Mouse (Mus musculus) cerebellum, adult 2 months (tissue): ENCODE results near the gene Rufy2. TPM values are rescaled to one million over a fixed set of nuclear protein-coding genes. Genes with fewer than 3 reads are reported as not detected.

Experiments
- DNase-seq, 2 experiments: peaks; one replicate each; pipeline ENCODE4 v3.0.0; 2021
- H3K27ac ChIP-seq: fragments of 200-500 bp; 2 replicates; pipeline ENCODE4 v1.5.1; 2012; ENCODE audit warnings: low read length, control low read depth, inconsistent platforms; ENCODE audit not compliant: insufficient read depth
- H3K27me3 ChIP-seq: fragments of 200-500 bp; 2 replicates; pipeline ENCODE4 v1.6.1; 2012; ENCODE audit warnings: inconsistent platforms, mild to moderate bottlenecking, low read length, moderate library complexity; ENCODE audit not compliant: control insufficient read depth, insufficient read depth
- H3K4me1 ChIP-seq: fragments of 200-500 bp; 2 replicates; pipeline ENCODE4 v1.6.1; 2011; ENCODE audit warnings: low read length; ENCODE audit not compliant: control insufficient read depth, insufficient read depth
- H3K4me3 ChIP-seq: fragments of 200-500 bp; replicated peaks from 2 replicates; pipeline ENCODE3; 2011; ENCODE audit warnings: mild to moderate bottlenecking, low read depth, low read length, control low read depth; ENCODE audit not compliant: insufficient read depth
- CTCF ChIP-seq: fragments of 200-500 bp; IDR thresholded peaks from 2 replicates; pipeline ENCODE4 v1.5.1; 2011; ENCODE audit warnings: low read depth, mild to moderate bottlenecking, control low read depth, low read length, moderate library complexity, borderline replicate concordance; ENCODE audit not compliant: insufficient read depth
- POLR2A ChIP-seq: fragments of 200-500 bp; IDR thresholded peaks from 2 replicates; pipeline ENCODE4 v1.6.1; 2011; ENCODE audit warnings: low read length, control low read depth, borderline replicate concordance; ENCODE audit not compliant: insufficient read depth
- WGBS: fragments of 180-500 bp; shearing (Covaris S2); methylation state at CpG from one replicate; pipeline ENCODE4 v1.1.7; 2018; 5-methylcytosine and 5-hydroxymethylcytosine counted together
- polyA plus RNA-seq: library from polyadenylated mRNA; depleted of rRNA; stranded (reverse); fragments of >200 nt; gene quantifications from 2 replicates; pipeline ENCODE4 v1.2.3, GENCODE M21; 2012; rRNA removed

The Rufy2 gene
- 68.4 and 70.4 TPM in 2 replicates for polyA plus RNA-seq

- WGBS: under 1% methylated on average over 77 of the region's 77 CpGs
- H3K27me3 ChIP-seq: no peaks in the 10 kb centered on the region
- peak; percentile 95 to 96 for DNase-seq
- H3K27ac ChIP-seq: peak within 1 kb of the TSS; percentile 71
- peak; percentile 78; the same call in 1 of the 2 replicates for TF ChIP-seq POLR2A
- peak; percentile 59 for TF ChIP-seq CTCF
- peak within 1 kb of the TSS; percentile 77 for H3K4me3 ChIP-seq
- peaks cover 9% of the 10 kb centered on the region for H3K4me1 ChIP-seq
Observed at GRCm38 (mm10) chr10:62980039-62980954, at the start of gene Rufy2. Gene Rufy2 (plus strand): TSS chr10:62980223.

GRCm38 (mm10) chr10:62932381-62932780 lies 47.6 kb upstream of the Rufy2 start:
- Histone ChIP-seq H3K4me3 (no peak overlapping the region), H3K27ac (no peak overlapping the region), H3K27me3 (no peaks in the 10 kb centered on the region), H3K4me1 (no peaks in the 10 kb centered on the region)
- DNase-seq: no peak
- 100% methylated on average over 1 of the region's 1 CpGs for WGBS
- TF ChIP-seq POLR2A (no peak), CTCF (no peak)

GRCm38 (mm10) chr10:62944975-62945580 lies 34.9 kb upstream of the Rufy2 start:
- TF ChIP-seq CTCF: no peak
- no peak for TF ChIP-seq POLR2A
- no peak for DNase-seq
- WGBS: 92% methylated on average over 10 of the region's 10 CpGs
- Histone ChIP-seq H3K27me3 (no peaks in the 10 kb centered on the region), H3K27ac (no peak overlapping the region), H3K4me3 (no peak overlapping the region), H3K4me1 (no peaks in the 10 kb centered on the region)

- no peak for TF ChIP-seq POLR2A
- TF ChIP-seq CTCF: no peak; the same call in 1 of the 2 replicates
- DNase-seq: peak; percentile 77 to 82
- under 1% methylated on average over 65 of the region's 68 CpGs for WGBS
- H3K27ac ChIP-seq: no peak within 1 kb of the TSS
- H3K27me3 ChIP-seq: no peaks in the 10 kb centered on the region
- H3K4me1 ChIP-seq: no peaks in the 10 kb centered on the region
- H3K4me3 ChIP-seq: peak within 1 kb of the TSS; percentile 63
Observed at GRCm38 (mm10) chr10:62946738-62947471, 33.1 kb upstream of the Rufy2 start, which contains the start of gene Dna2. Gene Dna2 (plus strand): TSS chr10:62947026.

GRCm38 (mm10) chr10:62948551-62948950 lies 31.5 kb upstream of the Rufy2 start:
- WGBS: 95% methylated on average over 7 of the region's 7 CpGs

GRCm38 (mm10) chr10:62963956-62964355 lies 16.1 kb upstream of the Rufy2 start:
- DNase-seq: peak; percentile 75 to 83
- no peak overlapping the region for H3K4me3 ChIP-seq
- no peak for TF ChIP-seq POLR2A
- TF ChIP-seq CTCF: no peak
- WGBS: 42% methylated on average over 7 of the region's 7 CpGs
- no peaks in the 10 kb centered on the region for H3K27me3 ChIP-seq
- no peak overlapping the region for H3K27ac ChIP-seq
- 0 out of 2 replicates have a peak, but pooled peaks cover 4% of the 10 kb centered on the region for H3K4me1 ChIP-seq

More at GRCm38 (mm10) chr10:62948551-62948950, 31.5 kb upstream of the Rufy2 start:
- H3K4me3 ChIP-seq: no peak overlapping the region
- no peaks in the 10 kb centered on the region for H3K4me1 ChIP-seq
- TF ChIP-seq CTCF (no peak), POLR2A (no peak)
- no peaks in the 10 kb centered on the region for H3K27me3 ChIP-seq
- no peak overlapping the region for H3K27ac ChIP-seq
- no peak for DNase-seq

- Histone ChIP-seq H3K27me3 (no peaks in the 10 kb centered on the region), H3K4me1 (0 out of 2 replicates have a peak, but pooled peaks cover 4% of the 10 kb centered on the region), H3K4me3 (no peak overlapping the region), H3K27ac (no peak overlapping the region)
- WGBS: 95% methylated on average over 11 of the region's 11 CpGs
- no peak for DNase-seq
- no peak for TF ChIP-seq CTCF
- no peak for TF ChIP-seq POLR2A
Observed at GRCm38 (mm10) chr10:62965796-62966195, 14.2 kb upstream of the Rufy2 start.
